Comparison of ENCODE assay signal across 20 mouse cellular contexts in genomic region chrX:157391241-157391640, GRCm38 (mm10).
DNase-seq lines count a peak whose midpoint lies in the region; ATAC-seq lines count a peak whose summit lies in the region.
"Had no signal": no experiment of that assay in that cellular context is flagged by ENCODE, and none has a peak within 500 bp of the region (broad histone marks: within the 10 kb centered on the region; RNA-seq: fewer than 3 reads in every experiment).

No protein-coding gene starts in this region.

- DNase-seq in frontal cortex, postnatal 25 days (ENCODE audit: low spot score in 2 of 2) = no peak
- peak; percentile 21 for DNase-seq in right cerebral cortex, adult 18-20 months
- DNase-seq in right cerebral cortex, postnatal 25 days = no peak
- peak; percentile 32 for DNase-seq in telencephalon, adult 2 months (ENCODE audit: low read depth, low spot score)
- no peak for DNase-seq in adipocyte (ENCODE audit: low spot score)
- DNase-seq: adrenal gland, adult 8-10 months; adrenal gland, postnatal 14 days; adrenal gland, postnatal 36 days; B cell, adult 2 months; cerebellum, adult 11 months; cerebellum, adult 18-20 months; cerebellum, adult 8-10 months; cerebellum, adult 9-11 months; cerebellum, postnatal 14 days; cerebellum, postnatal 36 days; embryo, embryonic 11 days had no signal

- peak; percentile 67 for ATAC-seq in frontal cortex, adult (ENCODE audit: low TSS enrichment)
- ATAC-seq: CD4-positive, CD25-positive, alpha-beta regulatory T cell, adult 4 months; forebrain, embryonic 14.5 days; forebrain, embryonic 16.5 days had no signal

Comparison
In these comparisons a context has a peak if more than half of its experiments do, and no peak if none do; other contexts are left out.
1. DNase-seq: peak in right cerebral cortex, adult 18-20 months (single experiment) and telencephalon, adult 2 months (single experiment); none in frontal cortex, postnatal 25 days (0 of 2), right cerebral cortex, postnatal 25 days (single experiment) and adipocyte (single experiment).